Mouse (Mus musculus): ENCODE results near the gene Zfp217. TPM values are rescaled to one million over a fixed set of nuclear protein-coding genes. Genes with fewer than 3 reads are reported as not detected.

Gene Zfp217
- polyA plus RNA-seq, 1 experiment = not detected

DNA sequence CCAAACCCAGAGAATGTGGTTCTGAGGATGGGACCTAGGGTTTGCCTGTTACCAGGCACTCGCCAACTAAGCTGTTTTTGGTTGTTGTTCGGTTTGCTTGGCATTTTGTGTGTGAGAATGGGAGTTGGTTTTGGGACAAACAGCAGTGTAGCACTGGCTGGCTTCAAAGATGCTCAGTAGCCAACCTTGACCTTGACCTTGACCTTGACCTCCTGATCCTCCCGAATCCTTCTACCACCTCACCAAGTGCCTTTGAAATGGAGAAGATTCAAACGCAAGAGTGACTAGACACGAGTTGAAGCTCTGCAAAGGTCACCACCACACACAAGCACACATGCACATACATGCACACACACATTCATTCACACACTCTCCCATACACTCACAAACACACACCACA, 44.6 kb downstream of the Zfp217 start:
- Histone ChIP-seq H3K4me1 (ENCODE audit: control insufficient read depth, insufficient read depth, low read length) (no peaks in the 10 kb centered on the region), H3K27ac (ENCODE audit: insufficient read depth, low read depth, low read length) (no peak overlapping the region), H3K4me3 (ENCODE audit: insufficient read depth, low read depth, low read length) (no peak overlapping the region)
- no peak for TF ChIP-seq POLR2A (IDR thresholded peaks at IDR 0.05; ENCODE audit: insufficient read depth, low read depth, low read length)
- TF ChIP-seq CTCF (IDR thresholded peaks at IDR 0.05; ENCODE audit: insufficient read depth, low read depth, low read length) = no peak
- WGBS = 91% methylated on average over 5 of the region's 5 CpGs

DNA sequence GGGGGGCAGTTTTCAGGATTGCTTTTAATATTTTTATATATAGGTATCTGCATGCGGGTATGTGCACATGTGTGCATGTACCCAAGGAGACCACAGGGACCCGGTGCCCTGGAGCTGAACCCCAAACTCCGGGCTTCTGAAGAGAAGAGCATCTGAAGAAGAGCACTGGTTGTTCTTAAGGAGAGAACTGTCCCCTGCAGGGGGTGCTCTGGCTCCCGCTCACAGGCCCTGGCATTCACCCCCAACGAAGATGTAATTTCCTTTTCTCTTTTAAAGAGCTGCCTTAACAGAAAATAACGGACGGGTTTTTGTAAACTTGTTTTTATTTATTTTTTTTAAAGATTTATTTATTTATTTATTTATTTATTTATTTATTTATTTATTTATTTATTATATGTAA, 46.0 kb downstream of the Zfp217 start:
- 67% methylated on average over 7 of the region's 7 CpGs for WGBS
- H3K27ac ChIP-seq (ENCODE audit: insufficient read depth, low read depth, low read length) = no peak overlapping the region
- no peak overlapping the region for H3K4me3 ChIP-seq (ENCODE audit: insufficient read depth, low read depth, low read length)
- H3K4me1 ChIP-seq (ENCODE audit: control insufficient read depth, insufficient read depth, low read length) = no peaks in the 10 kb centered on the region
- TF ChIP-seq POLR2A (IDR thresholded peaks at IDR 0.05; ENCODE audit: insufficient read depth, low read depth, low read length) = no peak
- no peak for TF ChIP-seq CTCF (IDR thresholded peaks at IDR 0.05; ENCODE audit: insufficient read depth, low read depth, low read length)

- TF ChIP-seq CTCF (IDR thresholded peaks at IDR 0.05; ENCODE audit: insufficient read depth, low read depth, low read length) (peak; percentile 98), POLR2A (IDR thresholded peaks at IDR 0.05; ENCODE audit: insufficient read depth, low read depth, low read length) (no peak)
- Histone ChIP-seq H3K4me1 (ENCODE audit: control insufficient read depth, insufficient read depth, low read length) (no peaks in the 10 kb centered on the region), H3K27ac (ENCODE audit: insufficient read depth, low read depth, low read length) (no peak overlapping the region), H3K4me3 (ENCODE audit: insufficient read depth, low read depth, low read length) (no peak overlapping the region)
- 4% methylated on average over 12 of the region's 12 CpGs for WGBS
Measured at GRCm38 (mm10) chr2:170101132-170101531, 46.8 kb downstream of the Zfp217 start.

GRCm38 (mm10) chr2:170094871-170095270, 53.0 kb downstream of the Zfp217 start:
- H3K4me1 ChIP-seq (ENCODE audit: control insufficient read depth, insufficient read depth, low read length) = no peaks in the 10 kb centered on the region
- no peak overlapping the region for H3K27ac ChIP-seq (ENCODE audit: insufficient read depth, low read depth, low read length)
- no peak overlapping the region for H3K4me3 ChIP-seq (ENCODE audit: insufficient read depth, low read depth, low read length)
- no peak for TF ChIP-seq POLR2A (IDR thresholded peaks at IDR 0.05; ENCODE audit: insufficient read depth, low read depth, low read length)
- no peak for TF ChIP-seq CTCF (IDR thresholded peaks at IDR 0.05; ENCODE audit: insufficient read depth, low read depth, low read length)
- 94% methylated on average over 9 of the region's 9 CpGs for WGBS

GRCm38 (mm10) chr2:170094220-170094619, 53.7 kb downstream of the Zfp217 start:
- TF ChIP-seq POLR2A (IDR thresholded peaks at IDR 0.05; ENCODE audit: insufficient read depth, low read depth, low read length) = no peak
- no peak for TF ChIP-seq CTCF (IDR thresholded peaks at IDR 0.05; ENCODE audit: insufficient read depth, low read depth, low read length)
- WGBS = 94% methylated on average over 17 of the region's 17 CpGs
- H3K4me1 ChIP-seq (ENCODE audit: control insufficient read depth, insufficient read depth, low read length) = no peaks in the 10 kb centered on the region

DNA sequence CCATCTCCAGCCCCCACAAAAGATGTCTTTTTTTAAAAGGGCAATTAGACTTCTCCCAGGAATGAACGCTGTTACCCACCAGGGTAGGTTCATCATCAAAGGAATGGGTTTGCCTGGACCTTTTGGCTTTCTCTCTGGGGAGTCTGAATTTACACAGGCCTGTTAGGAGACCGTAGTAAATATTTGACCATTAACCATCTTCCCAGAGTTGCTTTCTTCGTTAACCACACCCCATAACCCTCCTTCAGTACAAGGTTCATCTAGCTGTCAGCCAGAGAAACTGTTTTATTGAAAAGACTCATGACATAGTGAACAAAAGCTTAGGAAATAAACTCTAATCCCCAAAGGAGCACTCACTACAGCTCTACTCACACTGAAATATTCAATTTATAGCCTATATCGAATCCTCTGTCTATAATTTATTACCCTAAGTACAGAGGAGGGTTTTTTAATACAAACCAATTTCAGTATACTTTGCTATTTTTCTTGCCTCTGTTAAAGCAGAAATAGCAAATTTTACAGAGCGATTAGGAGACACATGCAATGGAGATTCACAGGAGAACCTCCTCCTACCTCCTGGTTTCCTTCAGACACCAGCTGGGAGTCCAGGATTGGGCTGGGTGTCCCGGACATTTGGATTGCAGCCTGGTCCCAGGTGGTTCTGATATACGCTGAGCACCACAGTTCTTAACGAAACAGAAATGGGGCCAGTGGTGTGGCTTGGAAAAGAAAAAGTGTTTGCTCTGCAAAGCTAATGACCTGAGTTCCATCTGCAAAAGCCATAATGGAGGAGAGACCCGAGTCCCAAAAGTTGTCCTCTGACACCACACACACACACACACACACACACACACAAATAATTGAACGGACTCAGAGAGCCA, 56.1 kb downstream of the Zfp217 start:
- no peak overlapping the region for H3K27ac ChIP-seq (ENCODE audit: insufficient read depth, low read depth, low read length)
- 86% methylated on average over 10 of the region's 10 CpGs for WGBS
- no peak overlapping the region for H3K4me3 ChIP-seq (ENCODE audit: insufficient read depth, low read depth, low read length)
- TF ChIP-seq CTCF (IDR thresholded peaks at IDR 0.05; ENCODE audit: insufficient read depth, low read depth, low read length) (no peak), POLR2A (IDR thresholded peaks at IDR 0.05; ENCODE audit: insufficient read depth, low read depth, low read length) (no peak)
- H3K4me1 ChIP-seq (ENCODE audit: control insufficient read depth, insufficient read depth, low read length) = no peaks in the 10 kb centered on the region

More at GRCm38 (mm10) chr2:170094220-170094619, 53.7 kb downstream of the Zfp217 start:
- no peak overlapping the region for H3K27ac ChIP-seq (ENCODE audit: insufficient read depth, low read depth, low read length)
- no peak overlapping the region for H3K4me3 ChIP-seq (ENCODE audit: insufficient read depth, low read depth, low read length)

DNA sequence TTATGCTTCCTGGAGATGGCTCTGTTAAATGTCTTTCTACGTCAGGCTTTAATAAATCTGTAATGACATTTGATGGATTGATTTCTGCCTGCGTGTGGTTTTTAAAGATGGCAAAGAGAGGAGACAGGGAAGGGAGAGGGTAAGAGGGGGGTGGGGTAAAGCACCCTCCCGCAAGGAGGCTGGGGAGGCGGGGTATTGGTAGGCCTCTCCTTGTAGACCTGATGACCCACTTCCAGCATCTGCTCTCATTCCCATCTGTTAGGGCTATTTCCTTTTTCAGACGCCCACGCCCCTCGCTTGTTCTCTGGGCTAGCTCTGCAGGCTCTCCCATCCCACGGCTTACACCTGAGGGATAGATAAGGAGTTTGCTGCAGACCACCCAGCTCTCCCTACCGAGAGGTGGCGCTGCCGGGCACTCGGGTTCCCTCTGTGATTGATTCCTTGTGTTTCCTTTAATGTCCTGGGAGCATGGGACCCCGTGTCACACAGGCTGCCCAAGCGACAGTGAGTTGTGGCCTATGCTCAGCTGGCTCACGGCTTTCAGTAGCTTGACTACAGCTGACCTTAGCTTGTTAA, 69.4 kb downstream of the Zfp217 start:
- TF ChIP-seq CTCF (IDR thresholded peaks at IDR 0.05; ENCODE audit: insufficient read depth, low read depth, low read length) (no peak), POLR2A (IDR thresholded peaks at IDR 0.05; ENCODE audit: insufficient read depth, low read depth, low read length) (no peak)
- Histone ChIP-seq H3K27ac (ENCODE audit: insufficient read depth, low read depth, low read length) (no peak overlapping the region), H3K4me3 (ENCODE audit: insufficient read depth, low read depth, low read length) (no peak overlapping the region), H3K4me1 (ENCODE audit: control insufficient read depth, insufficient read depth, low read length) (no peaks in the 10 kb centered on the region)
- WGBS = 75% methylated on average over 15 of the region's 15 CpGs

GRCm38 (mm10) chr2:170078041-170078440, 69.9 kb downstream of the Zfp217 start:
- 94% methylated on average over 10 of the region's 10 CpGs for WGBS
- Histone ChIP-seq H3K27ac (ENCODE audit: insufficient read depth, low read depth, low read length) (no peak overlapping the region), H3K4me3 (ENCODE audit: insufficient read depth, low read depth, low read length) (no peak overlapping the region), H3K4me1 (ENCODE audit: control insufficient read depth, insufficient read depth, low read length) (no peaks in the 10 kb centered on the region)
- TF ChIP-seq CTCF (IDR thresholded peaks at IDR 0.05; ENCODE audit: insufficient read depth, low read depth, low read length) (no peak), POLR2A (IDR thresholded peaks at IDR 0.05; ENCODE audit: insufficient read depth, low read depth, low read length) (no peak)

DNA sequence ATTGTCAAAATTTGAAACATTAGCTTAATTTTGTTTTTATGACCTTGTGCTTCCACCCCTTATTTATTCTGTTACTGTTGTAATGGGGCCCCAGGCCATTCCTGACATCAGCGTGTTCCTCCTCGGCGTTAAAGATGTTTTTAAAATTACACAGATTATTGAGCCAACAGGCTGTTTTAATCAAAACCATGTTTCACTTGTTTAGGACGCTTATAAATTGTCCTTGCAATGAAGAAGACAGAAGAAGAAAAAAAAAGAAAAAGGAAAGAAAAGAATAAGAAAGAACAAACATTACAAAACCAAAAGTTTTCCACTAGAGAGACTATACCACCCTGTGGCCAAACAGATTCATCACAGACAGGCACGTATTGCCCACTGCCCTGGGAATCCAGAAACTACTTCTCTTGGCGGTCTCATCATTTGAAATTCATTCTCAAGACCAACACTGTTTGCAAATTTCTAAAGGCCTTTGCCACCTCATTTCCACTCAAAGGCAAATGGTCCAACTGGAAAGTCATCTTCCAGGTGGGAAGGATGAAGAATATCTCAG, 70.9 kb downstream of the Zfp217 start:
- WGBS = 77% methylated on average over 6 of the region's 6 CpGs
- Histone ChIP-seq H3K4me3 (ENCODE audit: insufficient read depth, low read depth, low read length) (no peak overlapping the region), H3K27ac (ENCODE audit: insufficient read depth, low read depth, low read length) (no peak overlapping the region), H3K4me1 (ENCODE audit: control insufficient read depth, insufficient read depth, low read length) (no peaks in the 10 kb centered on the region)
- no peak for TF ChIP-seq POLR2A (IDR thresholded peaks at IDR 0.05; ENCODE audit: insufficient read depth, low read depth, low read length)
- no peak for TF ChIP-seq CTCF (IDR thresholded peaks at IDR 0.05; ENCODE audit: insufficient read depth, low read depth, low read length)
